Mouse (Mus musculus): ENCODE data around the gene Rasgef1c. TPM values are rescaled to one million over a fixed set of nuclear protein-coding genes. Genes with fewer than 3 reads are reported as not detected.

Gene Rasgef1c
- polyA plus RNA-seq, 1 experiment: 0.52 TPM

- 56% methylated on average over 1 of the region's 1 CpGs for WGBS
- no peak overlapping the region for H3K27ac ChIP-seq (ENCODE audit: insufficient read depth, low read depth, low read length)
- H3K27me3 ChIP-seq (ENCODE audit: control insufficient read depth, insufficient read depth, low read length): no peaks in the 10 kb centered on the region
- H3K4me3 ChIP-seq (ENCODE audit: low read depth, low read length): no peak overlapping the region
- no peaks in the 10 kb centered on the region for H3K36me3 ChIP-seq (ENCODE audit: control insufficient read depth, insufficient read depth, low read length)
- TF ChIP-seq POLR2A (IDR thresholded peaks at IDR 0.05; ENCODE audit: low read depth, low read length): no peak
- TF ChIP-seq CTCF (IDR thresholded peaks at IDR 0.05; ENCODE audit: extremely low read depth, insufficient read length, insufficient replicate concordance, low read depth, low read length): no peak
- peaks cover 4% of the 10 kb centered on the region; the same call in 1 of the 2 replicates for H3K4me1 ChIP-seq (ENCODE audit: control insufficient read depth, insufficient read depth, insufficient read length, low read length)
Observed at GRCm38 (mm10) chr11:49974675-49975074, 73.0 kb downstream of the Rasgef1c start.

- Histone ChIP-seq H3K27ac (ENCODE audit: insufficient read depth, low read depth, low read length) (peak overlapping the region; percentile 42; the same call in 1 of the 2 replicates), H3K4me3 (ENCODE audit: low read depth, low read length) (peak overlapping the region; percentile 10; the same call in 1 of the 2 replicates), H3K4me1 (ENCODE audit: control insufficient read depth, insufficient read depth, insufficient read length, low read length) (peaks cover 4% of the 10 kb centered on the region; the same call in 1 of the 2 replicates), H3K27me3 (ENCODE audit: control insufficient read depth, insufficient read depth, low read length) (no peaks in the 10 kb centered on the region), H3K36me3 (ENCODE audit: control insufficient read depth, insufficient read depth, low read length) (no peaks in the 10 kb centered on the region)
- 73% methylated on average over 10 of the region's 10 CpGs for WGBS
- no peak for TF ChIP-seq POLR2A (IDR thresholded peaks at IDR 0.05; ENCODE audit: low read depth, low read length)
- TF ChIP-seq CTCF (IDR thresholded peaks at IDR 0.05; ENCODE audit: extremely low read depth, insufficient read length, insufficient replicate concordance, low read depth, low read length): no peak
Observed at GRCm38 (mm10) chr11:49977963-49978568, 76.4 kb downstream of the Rasgef1c start.

GRCm38 (mm10) chr11:49978935-49979334 is 77.3 kb downstream of the Rasgef1c start:
- H3K27me3 ChIP-seq (ENCODE audit: control insufficient read depth, insufficient read depth, low read length): no peaks in the 10 kb centered on the region
- no peak overlapping the region for H3K4me3 ChIP-seq (ENCODE audit: low read depth, low read length)
- H3K36me3 ChIP-seq (ENCODE audit: control insufficient read depth, insufficient read depth, low read length): no peaks in the 10 kb centered on the region
- WGBS: 92% methylated on average over 8 of the region's 8 CpGs
- peaks cover 4% of the 10 kb centered on the region; the same call in 1 of the 2 replicates for H3K4me1 ChIP-seq (ENCODE audit: control insufficient read depth, insufficient read depth, insufficient read length, low read length)
- TF ChIP-seq CTCF (IDR thresholded peaks at IDR 0.05; ENCODE audit: extremely low read depth, insufficient read length, insufficient replicate concordance, low read depth, low read length) (no peak), POLR2A (IDR thresholded peaks at IDR 0.05; ENCODE audit: low read depth, low read length) (no peak)
- no peak overlapping the region for H3K27ac ChIP-seq (ENCODE audit: insufficient read depth, low read depth, low read length)

GRCm38 (mm10) chr11:49980681-49981235 is 79.1 kb downstream of the Rasgef1c start:
- Histone ChIP-seq H3K27me3 (ENCODE audit: control insufficient read depth, insufficient read depth, low read length) (no peaks in the 10 kb centered on the region), H3K36me3 (ENCODE audit: control insufficient read depth, insufficient read depth, low read length) (no peaks in the 10 kb centered on the region), H3K27ac (ENCODE audit: insufficient read depth, low read depth, low read length) (no peak overlapping the region), H3K4me1 (ENCODE audit: control insufficient read depth, insufficient read depth, insufficient read length, low read length) (peaks cover 4% of the 10 kb centered on the region; the same call in 1 of the 2 replicates), H3K4me3 (ENCODE audit: low read depth, low read length) (no peak overlapping the region)
- TF ChIP-seq CTCF (IDR thresholded peaks at IDR 0.05; ENCODE audit: extremely low read depth, insufficient read length, insufficient replicate concordance, low read depth, low read length) (no peak), POLR2A (IDR thresholded peaks at IDR 0.05; ENCODE audit: low read depth, low read length) (no peak)
- 86% methylated on average over 6 of the region's 6 CpGs for WGBS

- Histone ChIP-seq H3K36me3 (ENCODE audit: control insufficient read depth, insufficient read depth, low read length) (no peaks in the 10 kb centered on the region), H3K4me1 (ENCODE audit: control insufficient read depth, insufficient read depth, insufficient read length, low read length) (peaks cover 4% of the 10 kb centered on the region; the same call in 1 of the 2 replicates), H3K27me3 (ENCODE audit: control insufficient read depth, insufficient read depth, low read length) (no peaks in the 10 kb centered on the region), H3K27ac (ENCODE audit: insufficient read depth, low read depth, low read length) (no peak overlapping the region), H3K4me3 (ENCODE audit: low read depth, low read length) (no peak overlapping the region)
- 36% methylated on average over 7 of the region's 7 CpGs for WGBS
- TF ChIP-seq POLR2A (IDR thresholded peaks at IDR 0.05; ENCODE audit: low read depth, low read length) (no peak), CTCF (IDR thresholded peaks at IDR 0.05; ENCODE audit: extremely low read depth, insufficient read length, insufficient replicate concordance, low read depth, low read length) (no peak)
Observed at GRCm38 (mm10) chr11:49981321-49981963, 79.8 kb downstream of the Rasgef1c start.

GRCm38 (mm10) chr11:49982094-49982493 is 80.5 kb downstream of the Rasgef1c start:
- H3K27me3 ChIP-seq (ENCODE audit: control insufficient read depth, insufficient read depth, low read length): no peaks in the 10 kb centered on the region
- H3K4me3 ChIP-seq (ENCODE audit: low read depth, low read length): no peak overlapping the region
- TF ChIP-seq CTCF (IDR thresholded peaks at IDR 0.05; ENCODE audit: extremely low read depth, insufficient read length, insufficient replicate concordance, low read depth, low read length): no peak
- no peak for TF ChIP-seq POLR2A (IDR thresholded peaks at IDR 0.05; ENCODE audit: low read depth, low read length)
- 83% methylated on average over 4 of the region's 4 CpGs for WGBS
- H3K36me3 ChIP-seq (ENCODE audit: control insufficient read depth, insufficient read depth, low read length): no peaks in the 10 kb centered on the region
- H3K4me1 ChIP-seq (ENCODE audit: control insufficient read depth, insufficient read depth, insufficient read length, low read length): peaks cover 4% of the 10 kb centered on the region; the same call in 1 of the 2 replicates
- H3K27ac ChIP-seq (ENCODE audit: insufficient read depth, low read depth, low read length): no peak overlapping the region

GRCm38 (mm10) chr11:49982881-49983280 is 81.2 kb downstream of the Rasgef1c start:
- Histone ChIP-seq H3K4me3 (ENCODE audit: low read depth, low read length) (no peak overlapping the region), H3K27me3 (ENCODE audit: control insufficient read depth, insufficient read depth, low read length) (no peaks in the 10 kb centered on the region), H3K36me3 (ENCODE audit: control insufficient read depth, insufficient read depth, low read length) (no peaks in the 10 kb centered on the region), H3K4me1 (ENCODE audit: control insufficient read depth, insufficient read depth, insufficient read length, low read length) (peaks cover 4% of the 10 kb centered on the region; the same call in 1 of the 2 replicates), H3K27ac (ENCODE audit: insufficient read depth, low read depth, low read length) (no peak overlapping the region)
- 49% methylated on average over 4 of the region's 4 CpGs for whole genome bisulfite sequencing
- TF ChIP-seq CTCF (IDR thresholded peaks at IDR 0.05; ENCODE audit: extremely low read depth, insufficient read length, insufficient replicate concordance, low read depth, low read length): no peak
- TF ChIP-seq POLR2A (IDR thresholded peaks at IDR 0.05; ENCODE audit: low read depth, low read length): no peak

Data from small intestine, adult 2 months (tissue).